Mouse (Mus musculus): ENCODE measurements around the gene Rac2. TPM values are rescaled to one million over a fixed set of nuclear protein-coding genes. Genes with fewer than 3 reads are reported as not detected.
A peak's percentile ranks its signal among the peaks of the same experiment; 100 is the strongest.

Rac2 gene
- polyA plus RNA-seq, 1 experiment from 2014 or later = 8.8 TPM

DNA sequence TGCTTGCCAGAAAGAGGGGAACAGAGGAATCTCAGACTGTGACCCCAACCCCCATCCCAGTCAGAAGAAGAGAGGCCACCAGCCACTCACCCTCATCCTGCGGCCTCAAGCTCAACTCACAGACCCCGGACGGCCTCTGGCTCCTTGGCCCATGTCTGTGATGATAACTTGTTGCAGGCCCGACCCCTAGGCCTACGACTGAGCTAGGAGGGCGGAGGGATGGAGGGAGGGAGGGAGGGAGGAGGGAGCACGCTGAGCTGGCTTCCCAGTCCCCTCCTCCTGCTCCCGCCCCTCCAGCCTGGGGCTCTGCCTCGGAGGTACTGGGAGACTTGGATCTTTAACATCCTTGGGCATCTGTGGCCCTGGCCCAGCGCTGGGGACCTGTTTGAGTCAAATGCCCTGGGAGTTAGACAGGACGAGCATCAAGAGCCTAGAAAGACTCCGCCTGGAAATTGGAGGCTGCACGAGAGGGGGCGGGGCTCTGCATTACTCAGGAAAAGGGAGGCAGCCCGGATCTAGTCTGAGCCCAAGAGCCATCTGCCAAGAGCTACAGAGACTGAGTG is 43.1 kb downstream of the Rac2 start:
- Histone ChIP-seq H3K27me3 (no peaks in the 10 kb centered on the region; the same call in 1 of the 2 replicates), H3K9me3 (no peaks in the 10 kb centered on the region), H3K27ac (replicated peaks) (peak overlapping the region; percentile 54), H3K9ac (peak overlapping the region; percentile 69), H3K4me2 (peak overlapping the region; percentile 52), H3K36me3 (no peaks in the 10 kb centered on the region), H3K4me3 (peak overlapping the region; percentile 25), H3K4me1 (replicated peaks) (peaks cover 30% of the 10 kb centered on the region)
- 0 out of 2 replicates have a peak, but pooled peaks have one; percentile 15 for ATAC-seq (ENCODE audit: low read depth)
- 6% methylated on average over 15 of the region's 15 CpGs for WGBS

DNA sequence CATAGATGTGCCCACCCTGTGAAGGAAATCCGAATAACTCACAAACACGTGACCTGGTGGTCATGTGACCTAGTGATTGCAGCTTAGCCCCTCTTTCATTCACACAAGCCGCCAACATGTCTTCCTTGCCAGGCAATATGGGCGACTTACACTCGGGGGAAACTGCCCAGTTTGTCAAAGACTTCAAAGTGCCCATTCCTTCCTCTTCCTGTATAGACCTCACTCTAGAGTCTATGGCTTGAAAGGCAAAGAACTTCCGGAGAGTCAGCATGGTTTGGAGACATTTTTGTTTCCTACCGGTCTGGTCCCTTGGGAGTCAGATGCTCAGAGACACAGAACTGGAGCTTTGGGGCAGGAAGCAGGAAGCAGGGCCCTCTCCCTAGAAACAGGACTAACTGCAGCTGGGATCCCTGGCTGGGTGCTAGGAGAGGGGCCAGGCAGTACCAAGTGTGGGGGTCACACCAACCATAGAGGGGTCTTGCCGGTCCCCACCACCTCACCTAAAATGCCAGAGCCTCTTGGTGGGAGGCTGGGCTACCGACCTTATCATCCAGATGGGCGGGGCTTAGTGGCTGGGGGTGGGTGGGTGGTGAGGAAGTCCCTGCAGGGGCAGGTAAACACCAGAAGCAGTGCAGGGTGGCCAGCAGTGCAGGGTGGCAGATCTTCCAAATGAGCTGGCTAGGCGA is 43.7 kb downstream of the Rac2 start:
- Histone ChIP-seq H3K27ac (replicated peaks) (peak overlapping the region; percentile 54), H3K4me2 (peak overlapping the region; percentile 52), H3K9me3 (no peaks in the 10 kb centered on the region), H3K27me3 (no peaks in the 10 kb centered on the region; the same call in 1 of the 2 replicates), H3K4me3 (peak overlapping the region; percentile 25), H3K4me1 (replicated peaks) (peaks cover 30% of the 10 kb centered on the region), H3K9ac (peak overlapping the region; percentile 69), H3K36me3 (no peaks in the 10 kb centered on the region)
- WGBS = 55% methylated on average over 11 of the region's 11 CpGs
- ATAC-seq (ENCODE audit: low read depth) = no peak

DNA sequence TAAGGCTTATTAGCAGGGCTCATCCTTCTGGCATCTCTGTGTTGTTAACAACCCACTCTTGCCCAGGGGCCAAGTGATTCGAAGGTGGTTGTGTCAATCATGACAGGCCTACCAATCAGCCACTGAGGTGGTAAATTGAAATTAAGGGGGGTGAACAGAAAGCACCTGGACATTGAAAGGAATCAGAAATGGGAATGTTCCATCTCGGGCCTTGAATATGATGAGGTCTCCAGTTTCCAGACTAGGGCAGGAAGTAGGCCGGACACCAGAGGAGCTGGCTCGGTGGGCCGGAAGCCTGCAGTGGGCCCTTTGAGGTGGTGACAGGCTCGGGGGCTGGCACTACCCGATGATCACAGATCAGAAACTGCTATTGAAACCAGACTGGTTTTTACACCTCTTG is 44.6 kb downstream of the Rac2 start:
- Histone ChIP-seq H3K36me3 (no peaks in the 10 kb centered on the region), H3K4me1 (replicated peaks) (peaks cover 30% of the 10 kb centered on the region), H3K27me3 (no peaks in the 10 kb centered on the region; the same call in 1 of the 2 replicates), H3K4me3 (no peak overlapping the region), H3K9me3 (no peaks in the 10 kb centered on the region), H3K4me2 (0 out of 2 replicates have a peak overlapping the region, but pooled peaks have one; percentile 52), H3K9ac (no peak overlapping the region), H3K27ac (replicated peaks) (no peak overlapping the region)
- ATAC-seq (ENCODE audit: low read depth) = no peak
- WGBS = 83% methylated on average over 7 of the region's 7 CpGs

DNA sequence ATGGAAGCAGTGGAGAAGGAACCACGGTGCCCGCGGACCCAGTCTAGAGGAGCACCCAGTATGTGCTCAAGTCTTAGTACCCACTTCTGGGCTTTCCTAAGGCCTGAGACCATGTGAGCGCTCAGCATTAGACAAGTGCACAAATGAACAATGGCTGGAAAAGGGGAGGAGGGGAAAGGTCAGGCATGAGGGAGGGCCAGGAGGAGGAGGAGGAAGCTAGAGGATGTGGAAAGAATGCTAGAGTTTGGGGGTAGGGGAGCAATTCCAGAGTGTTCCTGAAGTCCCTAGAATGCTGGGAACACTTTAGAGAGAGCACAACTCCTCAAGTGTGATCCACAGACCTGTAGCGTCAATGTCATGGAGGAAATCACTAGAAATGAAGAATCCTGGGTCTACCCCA is 48.4 kb downstream of the Rac2 start:
- no peak for ATAC-seq (ENCODE audit: low read depth)
- WGBS = 89% methylated on average over 5 of the region's 5 CpGs
- no peaks in the 10 kb centered on the region for H3K27me3 ChIP-seq
- H3K9ac ChIP-seq = no peak overlapping the region
- no peak overlapping the region for H3K27ac ChIP-seq (replicated peaks)
- H3K36me3 ChIP-seq = no peaks in the 10 kb centered on the region
- H3K4me3 ChIP-seq = no peak overlapping the region
- no peak overlapping the region for H3K4me2 ChIP-seq
- H3K4me1 ChIP-seq (replicated peaks) = peaks cover 7% of the 10 kb centered on the region
- no peaks in the 10 kb centered on the region for H3K9me3 ChIP-seq

DNA sequence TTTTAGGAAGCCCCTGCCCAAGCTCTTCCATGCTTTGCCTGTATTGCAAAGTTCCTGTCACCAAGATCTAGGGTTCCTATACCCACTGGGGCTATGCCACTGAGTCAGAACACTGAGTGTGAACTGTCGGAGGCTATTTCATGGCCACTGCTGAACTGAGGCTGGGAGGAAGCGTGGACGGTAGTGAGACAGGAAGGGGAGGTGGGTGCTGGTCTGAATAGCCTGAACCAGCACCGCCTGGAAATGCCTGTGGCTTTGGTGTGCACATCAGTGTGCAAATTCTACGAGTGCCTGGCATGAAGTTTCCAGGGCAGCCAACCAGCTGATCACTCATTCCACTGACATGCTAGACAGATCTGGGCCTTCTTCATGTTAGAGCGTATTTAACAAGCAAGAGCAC is 50.7 kb downstream of the Rac2 start:
- ATAC-seq (ENCODE audit: low read depth) = no peak
- WGBS = 90% methylated on average over 6 of the region's 6 CpGs
- Histone ChIP-seq H3K36me3 (no peaks in the 10 kb centered on the region), H3K27me3 (no peaks in the 10 kb centered on the region), H3K9ac (no peak overlapping the region), H3K27ac (replicated peaks) (no peak overlapping the region), H3K4me3 (no peak overlapping the region), H3K4me2 (no peak overlapping the region), H3K4me1 (replicated peaks) (no peaks in the 10 kb centered on the region), H3K9me3 (no peaks in the 10 kb centered on the region)

DNA sequence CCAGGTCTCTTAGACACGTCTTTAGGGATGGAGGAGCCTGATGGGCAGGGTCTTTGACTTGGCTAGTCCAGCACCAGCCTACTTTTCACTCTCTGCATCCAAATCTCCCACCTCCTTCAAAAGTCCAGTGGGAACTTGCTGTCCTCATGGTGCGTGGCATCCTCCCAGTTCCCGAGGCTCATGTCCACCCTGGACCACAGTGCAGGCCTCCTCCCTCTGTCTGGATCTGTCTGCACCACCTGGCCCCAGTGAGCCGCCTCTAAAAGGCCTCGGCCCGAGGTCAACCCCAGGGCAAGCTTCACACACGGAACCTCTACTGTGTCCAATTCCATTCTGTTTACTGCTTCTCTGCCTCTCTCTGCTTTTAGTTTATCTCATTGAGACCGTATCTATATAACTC is 51.3 kb downstream of the Rac2 start:
- Histone ChIP-seq H3K4me1 (replicated peaks) (no peaks in the 10 kb centered on the region), H3K9ac (no peak overlapping the region), H3K4me3 (no peak overlapping the region), H3K27me3 (no peaks in the 10 kb centered on the region), H3K27ac (replicated peaks) (no peak overlapping the region), H3K36me3 (no peaks in the 10 kb centered on the region), H3K4me2 (no peak overlapping the region), H3K9me3 (no peaks in the 10 kb centered on the region)
- no peak for ATAC-seq (ENCODE audit: low read depth)
- WGBS = 66% methylated on average over 8 of the region's 8 CpGs

DNA sequence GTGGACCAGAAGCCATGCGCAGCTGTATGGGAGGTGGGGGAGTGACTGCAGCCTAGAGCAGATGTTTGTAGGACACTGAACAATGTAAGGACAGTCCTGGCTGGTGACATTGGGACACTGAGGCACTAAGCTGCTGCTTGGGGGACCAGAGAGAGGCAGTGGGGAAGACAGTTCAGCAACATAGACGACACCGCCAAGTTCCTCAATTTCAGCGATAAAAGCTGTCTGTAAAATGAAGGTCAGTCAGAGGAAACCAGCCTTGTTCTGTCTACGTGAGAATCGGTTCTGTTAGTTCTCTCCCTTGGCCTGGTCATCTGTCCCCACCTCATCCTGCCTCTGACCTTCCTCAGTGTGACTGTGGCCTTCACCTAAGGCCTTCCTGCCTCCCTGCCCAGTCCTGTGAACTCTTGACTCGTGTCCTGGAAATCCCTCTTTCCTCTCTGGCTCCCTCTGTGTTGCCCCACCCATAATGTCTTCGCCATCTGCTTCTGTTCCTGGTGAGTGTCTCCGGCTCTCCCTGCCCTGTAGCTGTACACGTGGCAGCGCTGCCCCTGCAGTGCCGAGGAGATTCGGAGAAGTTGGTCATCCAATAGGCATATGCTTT is 52.4 kb downstream of the Rac2 start:
- H3K9ac ChIP-seq = no peak overlapping the region; the same call in 1 of the 2 replicates
- H3K27me3 ChIP-seq = no peaks in the 10 kb centered on the region
- no peaks in the 10 kb centered on the region for H3K4me1 ChIP-seq (replicated peaks)
- WGBS = 67% methylated on average over 13 of the region's 13 CpGs
- H3K36me3 ChIP-seq = no peaks in the 10 kb centered on the region
- ATAC-seq (ENCODE audit: low read depth) = no peak
- H3K27ac ChIP-seq (replicated peaks) = no peak overlapping the region
- no peaks in the 10 kb centered on the region for H3K9me3 ChIP-seq
- no peak overlapping the region for H3K4me2 ChIP-seq
- no peak overlapping the region for H3K4me3 ChIP-seq

DNA sequence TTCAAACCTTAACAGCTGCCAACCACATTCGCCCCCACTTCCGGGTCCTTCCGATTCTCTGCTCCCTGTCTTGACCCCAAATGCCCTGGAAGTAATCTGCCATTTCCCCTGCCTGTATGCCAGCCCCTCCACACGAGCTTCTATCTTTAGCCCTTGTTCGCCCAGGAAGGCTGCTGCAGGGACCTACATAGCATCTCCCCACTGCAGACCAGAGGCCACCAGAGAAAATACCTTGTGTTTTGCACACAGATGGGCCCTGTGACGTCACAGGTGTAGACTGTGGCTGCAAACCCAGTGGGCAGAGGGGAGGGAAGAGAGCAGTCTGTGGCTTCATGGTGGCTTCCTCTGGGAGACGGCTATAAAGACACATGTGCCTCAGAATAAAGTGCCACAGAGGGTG is 54.4 kb downstream of the Rac2 start:
- H3K9me3 ChIP-seq = no peaks in the 10 kb centered on the region
- no peaks in the 10 kb centered on the region for H3K36me3 ChIP-seq
- no peak overlapping the region for H3K27ac ChIP-seq (replicated peaks)
- ATAC-seq (ENCODE audit: low read depth) = no peak
- 75% methylated on average over 7 of the region's 7 CpGs for WGBS
- no peak overlapping the region for H3K4me2 ChIP-seq
- H3K27me3 ChIP-seq = no peaks in the 10 kb centered on the region
- no peaks in the 10 kb centered on the region; the same call in 1 of the 2 replicates for H3K4me1 ChIP-seq (replicated peaks)
- H3K4me3 ChIP-seq = no peak overlapping the region
- no peak overlapping the region for H3K9ac ChIP-seq

DNA sequence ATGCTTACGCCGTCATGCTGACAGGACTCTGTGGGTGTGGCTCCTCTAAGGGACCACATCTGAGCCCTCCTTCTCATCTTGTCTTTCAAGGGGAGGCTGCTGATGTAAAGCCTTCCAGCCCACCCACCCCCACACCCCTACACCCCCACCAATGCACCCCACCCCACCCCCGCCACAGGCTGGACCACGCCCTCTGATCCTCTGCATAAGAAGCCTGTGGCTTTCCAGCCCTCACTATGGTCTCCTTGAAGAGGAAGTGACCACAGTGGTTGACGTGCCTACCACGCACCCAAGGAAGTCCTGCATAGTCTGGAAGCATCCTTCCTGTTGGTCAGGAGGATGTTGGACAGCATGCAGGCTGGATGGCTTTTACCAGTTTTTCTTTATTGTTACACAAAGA is 56.8 kb downstream of the Rac2 start:
- ATAC-seq (ENCODE audit: low read depth) = no peak
- no peaks in the 10 kb centered on the region for H3K9me3 ChIP-seq
- H3K27me3 ChIP-seq = no peaks in the 10 kb centered on the region
- H3K4me1 ChIP-seq (replicated peaks) = no peaks in the 10 kb centered on the region; the same call in 1 of the 2 replicates
- H3K4me3 ChIP-seq = no peak overlapping the region
- 92% methylated on average over 6 of the region's 6 CpGs for WGBS
- no peak overlapping the region for H3K27ac ChIP-seq (replicated peaks)
- no peaks in the 10 kb centered on the region for H3K36me3 ChIP-seq
- no peak overlapping the region for H3K4me2 ChIP-seq
- H3K9ac ChIP-seq = 0 out of 2 replicates have a peak overlapping the region, but pooled peaks have one; percentile 3

DNA sequence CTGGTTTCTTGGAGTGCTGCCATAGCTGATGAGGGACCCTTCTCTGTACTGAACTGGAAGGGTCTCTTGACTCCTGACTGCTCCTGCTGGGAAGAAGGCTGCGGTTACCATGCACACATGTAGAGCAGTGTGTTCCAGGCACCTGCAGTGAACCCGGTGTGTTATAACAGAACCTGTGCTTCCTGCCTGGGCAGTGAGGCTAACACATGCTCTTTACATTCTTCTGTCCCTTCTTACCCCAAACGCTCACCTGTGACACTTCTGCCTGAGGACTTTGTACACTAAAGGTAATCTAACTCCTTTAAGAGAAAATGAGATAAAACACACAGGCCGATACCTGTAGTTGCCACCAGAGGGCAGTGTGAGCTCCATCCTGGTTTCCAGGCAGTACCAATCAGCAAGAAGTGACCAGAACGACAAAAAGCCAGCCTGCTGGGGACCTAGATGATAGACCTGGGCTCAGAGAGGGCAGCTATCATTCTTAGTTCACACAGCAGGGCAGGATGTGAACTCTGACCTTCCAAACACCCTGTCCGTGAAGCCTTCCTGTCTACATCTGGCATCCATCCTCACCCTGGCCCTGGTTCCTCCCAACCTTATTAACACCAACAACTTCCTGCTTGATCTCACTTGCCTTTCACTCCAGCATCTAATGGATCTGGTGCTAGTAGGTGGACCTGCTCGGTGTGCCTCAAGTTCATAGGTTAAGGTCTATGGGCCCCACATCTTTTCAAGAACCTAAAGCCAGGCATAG is 58.0 kb downstream of the Rac2 start:
- Histone ChIP-seq H3K27ac (replicated peaks) (no peak overlapping the region), H3K4me3 (no peak overlapping the region), H3K27me3 (no peaks in the 10 kb centered on the region), H3K4me2 (no peak overlapping the region), H3K9ac (peak overlapping the region; percentile 28; the same call in 1 of the 2 replicates), H3K9me3 (no peaks in the 10 kb centered on the region), H3K4me1 (replicated peaks) (peaks cover 9% of the 10 kb centered on the region), H3K36me3 (no peaks in the 10 kb centered on the region)
- 0 out of 2 replicates have a peak, but pooled peaks have one; percentile 48 for ATAC-seq (ENCODE audit: low read depth)
- 30% methylated on average over 7 of the region's 7 CpGs for WGBS

DNA sequence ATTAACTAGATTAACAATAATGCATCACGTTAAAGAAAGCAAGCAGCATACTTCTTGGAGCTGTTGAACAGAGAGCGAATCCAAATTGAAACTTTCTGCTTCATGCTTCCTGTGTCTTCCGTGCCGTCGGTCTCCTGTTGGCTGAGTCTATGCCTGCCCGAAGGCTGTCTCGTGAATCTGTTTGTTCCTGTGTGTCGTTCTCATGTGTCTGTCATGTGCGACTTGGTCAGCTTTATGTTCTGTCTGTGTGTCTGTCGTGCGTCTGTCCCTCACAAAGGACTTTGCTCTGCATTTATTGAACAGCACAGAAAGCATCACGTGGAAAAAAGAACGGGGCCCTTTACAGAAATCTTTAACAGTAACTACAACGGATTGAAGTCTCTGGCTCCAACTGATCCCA is 59.6 kb downstream of the Rac2 start:
- no peaks in the 10 kb centered on the region for H3K9me3 ChIP-seq
- WGBS = 90% methylated on average over 14 of the region's 14 CpGs
- no peak overlapping the region for H3K27ac ChIP-seq (replicated peaks)
- H3K36me3 ChIP-seq = no peaks in the 10 kb centered on the region
- peaks cover 9% of the 10 kb centered on the region for H3K4me1 ChIP-seq (replicated peaks)
- no peak overlapping the region for H3K9ac ChIP-seq
- H3K27me3 ChIP-seq = no peaks in the 10 kb centered on the region
- no peak for ATAC-seq (ENCODE audit: low read depth)
- H3K4me2 ChIP-seq = no peak overlapping the region
- H3K4me3 ChIP-seq = no peak overlapping the region

DNA sequence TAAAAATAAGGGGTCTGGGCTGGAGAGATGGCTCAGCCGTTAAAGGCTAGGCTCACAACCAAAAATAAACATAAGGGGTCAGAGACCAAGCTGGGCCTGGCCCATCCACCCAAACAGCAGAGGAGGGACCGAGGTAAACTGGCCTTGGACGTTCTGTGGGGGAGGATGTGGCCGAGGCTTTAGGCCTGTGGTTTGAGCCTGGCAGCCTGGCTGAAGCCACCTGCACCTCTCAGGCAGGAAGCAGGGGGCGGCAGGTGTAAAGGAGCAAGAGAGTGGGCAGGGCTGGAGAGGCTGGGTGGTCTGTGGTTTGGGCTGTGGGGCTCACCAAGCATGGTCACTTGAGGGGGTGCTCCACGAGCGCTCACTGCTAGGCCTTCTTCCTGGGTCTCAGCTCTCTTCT is 60.6 kb downstream of the Rac2 start:
- Histone ChIP-seq H3K4me3 (no peak overlapping the region), H3K36me3 (no peaks in the 10 kb centered on the region), H3K4me1 (replicated peaks) (peaks cover 9% of the 10 kb centered on the region), H3K27ac (replicated peaks) (no peak overlapping the region), H3K4me2 (no peak overlapping the region), H3K27me3 (no peaks in the 10 kb centered on the region), H3K9ac (no peak overlapping the region), H3K9me3 (no peaks in the 10 kb centered on the region)
- 84% methylated on average over 7 of the region's 7 CpGs for WGBS
- ATAC-seq (ENCODE audit: low read depth) = no peak

Measured in neural tube, embryonic 13.5 days (tissue).